Mouse (Mus musculus): ENCODE data around the gene Ahr. TPM values are rescaled to one million over a fixed set of nuclear protein-coding genes. Genes with fewer than 3 reads are reported as not detected.

The Ahr gene
- 1 to 10 TPM; 2.9 to 5.6 (median 4.0) TPM for total RNA-seq (2022)

DNA sequence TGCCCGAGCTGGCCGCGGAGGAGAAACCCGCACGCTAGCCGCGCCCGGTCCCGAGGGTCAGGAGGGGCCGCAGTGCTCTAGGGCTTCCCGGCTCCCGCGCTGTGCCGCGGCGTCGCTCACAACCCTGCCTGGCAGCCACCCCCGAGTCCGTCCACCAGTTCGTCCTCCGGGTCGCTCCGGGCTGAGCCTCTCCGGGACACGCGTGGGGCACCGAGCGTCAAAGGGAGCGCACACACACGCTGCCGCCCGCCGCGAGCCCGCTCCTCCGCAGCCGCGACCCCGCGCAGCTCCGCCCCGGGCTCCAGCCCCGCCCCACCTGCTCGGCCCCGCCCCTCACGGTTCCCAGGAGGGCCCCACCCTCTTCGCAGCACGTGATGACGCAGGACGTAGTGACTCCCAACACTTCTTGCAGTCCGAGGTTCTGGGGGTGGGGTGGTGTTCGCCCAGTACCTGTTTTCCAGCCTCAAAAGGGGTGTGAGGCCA, at the start of gene Ahr:
Gene Ahr (minus strand): TSS at position 285 of the 483 bp plus-strand sequence.
- DNase-seq = peak; percentile 73

GRCm38 (mm10) chr12:35578826-35579225, 44.0 kb upstream of the Ahr start:
- DNase-seq = no peak

- DNase-seq = no peak
These were observed 41.3 kb upstream of the Ahr start for GRCm38 (mm10) chr12:35576107-35576506.

DNA sequence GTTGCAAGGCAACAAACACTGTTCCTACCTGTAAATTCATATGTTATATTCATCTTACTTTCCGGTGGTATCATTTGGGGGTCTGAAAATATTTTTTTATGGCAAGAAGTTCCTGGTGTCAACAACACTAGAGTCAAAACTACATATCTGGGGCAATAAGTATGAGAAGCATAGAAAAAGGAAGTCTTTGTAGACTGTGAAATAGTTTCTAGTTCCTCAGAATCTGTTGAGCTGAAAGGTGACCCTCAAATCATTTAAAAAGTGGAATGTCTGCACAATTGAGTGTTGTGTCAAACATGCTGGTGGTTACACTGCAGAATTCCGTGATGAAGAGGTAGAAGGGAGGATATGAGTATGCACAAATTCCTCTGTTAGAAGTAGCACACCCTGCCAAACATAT, 38.9 kb upstream of the Ahr start:
- DNase-seq = no peak

DNA sequence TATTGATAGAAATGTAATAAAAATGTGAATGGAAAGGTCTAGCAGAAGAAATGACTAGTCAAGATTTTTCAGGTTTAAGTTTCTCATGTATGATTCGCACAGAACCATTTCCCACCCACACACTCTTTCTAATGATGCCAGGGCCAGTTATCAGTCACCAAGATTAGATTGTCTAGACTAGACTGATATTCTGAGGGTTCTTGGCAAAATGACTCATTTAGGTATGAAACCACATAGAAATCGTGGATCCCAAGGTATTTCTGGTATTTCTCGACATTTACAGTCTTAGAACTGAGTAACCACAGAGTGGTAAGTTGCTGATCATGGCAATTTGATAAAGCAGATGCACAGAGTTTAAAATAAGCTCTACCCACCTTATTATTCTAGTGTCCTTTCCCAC, 28.0 kb upstream of the Ahr start:
- DNase-seq = no peak

- no peak for DNase-seq
These were observed 24.0 kb upstream of the Ahr start for GRCm38 (mm10) chr12:35558868-35559267.

- no peak for DNase-seq
These were observed 21.1 kb upstream of the Ahr start for GRCm38 (mm10) chr12:35555925-35556324.

GRCm38 (mm10) chr12:35554309-35554708, 19.5 kb upstream of the Ahr start:
- no peak for DNase-seq

DNA sequence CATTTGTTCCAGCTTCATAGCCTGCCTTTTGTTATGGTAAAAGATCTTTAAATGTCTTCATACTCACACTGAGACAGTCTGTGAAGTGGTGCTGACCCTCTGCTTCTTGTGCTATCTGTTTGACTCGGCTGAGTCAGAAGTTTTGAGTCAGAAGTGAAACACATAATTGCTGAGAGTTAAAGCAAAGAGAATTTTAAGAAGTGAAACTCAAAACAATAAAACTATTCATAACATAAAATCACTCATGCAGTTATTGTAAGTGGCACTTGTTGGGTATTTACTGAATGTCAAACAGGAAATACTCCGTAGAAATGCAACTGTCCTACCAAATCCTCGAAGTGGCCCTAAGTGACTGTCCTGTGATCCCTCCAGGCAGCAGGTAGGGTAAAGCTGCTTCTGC, 18.3 kb upstream of the Ahr start:
- no peak for DNase-seq

GRCm38 (mm10) chr12:35550299-35550698, 15.5 kb upstream of the Ahr start:
- DNase-seq = no peak

DNA sequence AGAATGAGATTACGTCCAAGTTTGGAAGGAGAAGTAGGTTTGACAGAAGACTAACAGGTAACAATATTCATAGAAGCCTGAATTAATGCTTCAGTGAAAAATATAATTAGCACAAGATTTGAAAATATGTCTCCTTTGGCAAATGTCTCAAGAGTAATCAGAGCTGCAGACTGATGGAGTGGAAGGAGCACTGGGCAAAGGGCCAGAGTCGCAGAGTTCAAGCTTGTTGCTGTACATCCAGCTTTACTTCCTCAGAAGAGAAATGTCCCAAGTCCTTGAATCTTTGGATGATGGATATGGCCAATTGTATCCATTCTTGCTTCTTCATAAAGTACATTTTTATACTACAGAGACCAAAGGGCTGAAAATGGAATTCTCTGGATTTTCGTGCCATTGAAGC, 8.0 kb upstream of the Ahr start:
- DNase-seq = no peak

- no peak for DNase-seq
These were observed 4.0 kb upstream of the Ahr start for GRCm38 (mm10) chr12:35538843-35539242.

DNA sequence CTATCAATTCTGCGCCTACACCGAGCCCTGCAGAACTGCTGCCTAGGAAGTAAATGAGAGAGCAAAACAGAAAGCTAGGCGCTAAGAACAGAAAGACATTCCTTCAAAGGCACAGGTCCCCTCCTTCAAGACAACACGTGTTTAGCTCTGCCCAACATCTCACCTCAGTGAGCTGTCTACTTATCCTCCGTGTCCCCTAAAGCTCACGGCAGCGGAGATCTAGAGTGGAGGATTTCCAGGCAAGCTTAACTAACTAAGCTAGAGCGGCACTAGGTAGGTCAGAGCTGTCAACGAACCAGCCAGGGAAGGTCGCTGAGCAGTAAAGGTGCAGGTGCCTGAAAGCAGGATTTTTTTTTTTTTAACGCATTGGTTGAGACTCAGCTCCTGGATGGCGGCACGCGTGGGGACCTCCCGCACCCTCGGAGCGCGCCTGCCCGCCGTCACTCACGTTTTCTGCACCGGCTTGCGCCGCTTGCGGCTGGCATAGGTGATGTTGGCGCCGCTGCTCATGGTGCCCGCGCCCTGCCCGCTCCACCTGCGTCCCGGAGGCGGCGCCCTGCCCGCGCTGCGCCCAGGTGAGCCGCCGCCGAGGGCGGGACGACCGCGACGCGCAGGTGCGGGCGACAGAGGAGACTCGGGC, 604 bp downstream of the Ahr start:
- DNase-seq = peak; percentile 4

GRCm38 (mm10) chr12:35533748-35534113, 1.1 kb downstream of the Ahr start:
- DNase-seq = no peak

GRCm38 (mm10) chr12:35533133-35533532, 1.7 kb downstream of the Ahr start:
- DNase-seq = no peak

DNA sequence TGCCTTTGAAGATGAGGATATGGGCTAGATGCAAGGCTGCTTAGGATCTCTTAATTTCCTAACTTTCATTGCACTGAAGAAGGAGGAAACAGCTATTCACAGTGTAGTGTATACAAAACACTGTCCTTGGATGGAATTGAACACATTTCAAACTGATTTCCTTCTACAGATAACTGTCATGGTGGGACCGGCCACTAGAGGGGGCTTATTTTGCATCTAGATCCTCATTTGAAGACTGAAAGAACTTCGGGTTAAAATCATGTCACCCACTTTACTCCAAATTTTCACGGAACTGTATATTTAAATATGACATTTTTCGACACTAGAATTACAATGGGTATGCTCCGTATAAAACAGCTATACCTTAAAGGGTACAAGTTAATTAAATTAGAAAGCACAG, 2.7 kb downstream of the Ahr start:
- peak; percentile 11 for DNase-seq

GRCm38 (mm10) chr12:35530587-35530986, 4.3 kb downstream of the Ahr start:
- no peak for DNase-seq

DNA sequence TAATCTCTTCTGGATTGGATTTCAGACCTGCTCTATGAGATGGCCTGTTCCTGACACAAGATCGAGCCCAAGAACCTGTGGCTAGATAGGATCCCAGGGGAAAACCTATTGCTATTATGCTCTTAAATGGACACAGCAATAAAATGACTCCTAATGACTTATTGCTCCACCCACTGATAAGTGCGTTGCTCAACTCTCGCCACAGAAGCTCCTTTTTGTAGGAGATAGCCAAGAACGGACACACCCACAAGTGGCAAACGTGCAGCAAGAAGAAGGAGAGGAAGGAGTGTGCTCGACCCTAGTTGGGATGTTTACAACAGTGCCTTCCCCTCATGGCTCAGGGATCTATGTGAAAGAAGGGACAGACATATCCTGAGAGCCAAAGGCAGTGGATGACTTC, 7.4 kb downstream of the Ahr start:
- DNase-seq = no peak

DNA sequence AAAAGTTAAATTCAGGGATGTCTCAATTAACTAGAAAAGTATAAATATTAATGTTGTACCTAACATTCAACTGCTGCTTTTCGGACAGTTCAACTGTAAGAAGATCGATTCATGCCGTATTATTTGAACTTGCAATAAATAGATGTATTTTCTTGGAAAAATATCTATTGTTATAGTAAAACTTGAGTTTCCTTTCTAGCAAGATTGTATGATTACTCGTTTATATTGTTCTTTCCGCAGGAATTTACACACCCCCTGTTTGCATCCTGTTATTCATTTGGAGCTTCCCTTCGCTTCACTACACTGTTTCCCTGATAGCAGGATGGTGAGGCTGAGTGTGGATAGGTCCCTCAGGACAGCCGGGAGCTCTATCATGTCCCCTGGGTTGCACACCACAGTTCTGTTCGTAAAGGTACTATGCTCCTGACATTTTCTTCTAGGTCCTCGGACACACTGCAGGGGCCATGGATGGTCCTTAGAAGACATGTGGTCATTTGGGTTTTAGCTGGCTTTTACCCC, 12.2 kb downstream of the Ahr start:
- DNase-seq = no peak

GRCm38 (mm10) chr12:35515621-35516020, 19.2 kb downstream of the Ahr start:
- no peak for DNase-seq

- DNase-seq = no peak
These were observed 20.2 kb downstream of the Ahr start for GRCm38 (mm10) chr12:35514671-35515070.

- no peak for DNase-seq
These were observed 24.1 kb downstream of the Ahr start for GRCm38 (mm10) chr12:35510711-35511110.

- DNase-seq = no peak
These were observed 28.5 kb downstream of the Ahr start for GRCm38 (mm10) chr12:35506383-35506782.

DNA sequence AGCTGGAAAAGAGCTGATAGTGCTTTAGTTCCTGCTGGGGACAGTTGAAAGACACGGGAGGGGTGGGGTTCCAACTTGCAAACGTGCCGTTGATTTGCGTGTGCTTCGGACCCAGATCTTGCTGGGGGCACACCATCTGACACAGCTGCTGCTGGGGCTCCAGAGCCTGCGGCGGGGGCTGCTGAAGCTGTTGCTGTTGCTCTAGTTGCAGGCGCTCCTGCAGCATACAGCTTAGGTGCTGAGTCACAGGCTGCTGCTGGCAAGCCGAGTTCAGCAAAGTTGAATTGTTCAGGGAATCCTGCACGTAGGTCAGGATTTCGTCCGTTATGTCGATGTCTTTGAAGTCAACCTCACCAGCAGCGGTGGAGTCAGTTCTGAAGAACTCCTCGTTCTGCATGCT, 30.8 kb downstream of the Ahr start:
- DNase-seq = no peak

GRCm38 (mm10) chr12:35503586-35503985, 31.3 kb downstream of the Ahr start:
- DNase-seq = no peak

All from adrenal gland, adult 8-10 months (tissue).